Mouse (Mus musculus): Measurements from ENCODE around the gene Mrgprb5. TPM values are rescaled to one million over a fixed set of nuclear protein-coding genes. Genes with fewer than 3 reads are reported as not detected.
"Not testable (repeated sequence)": the region's sequence is repeated elsewhere in the genome, so short reads cannot be mapped to it uniquely, and the experiment has no call there.

Mrgprb5 gene
- polyA plus RNA-seq, 1 experiment from 2014 or later = not detected

GRCm38 (mm10) chr7:48132247-48132646, 36.6 kb downstream of the Mrgprb5 start:
- WGBS = under 1% methylated on average over 3 of the region's 7 CpGs
- H3K4me1 ChIP-seq (replicated peaks; ENCODE audit: control insufficient read depth, insufficient read depth, low read length); H3K36me3 ChIP-seq (ENCODE audit: control insufficient read depth, insufficient read depth); H3K27ac ChIP-seq (ENCODE audit: low read depth, low read length); H3K9me3 ChIP-seq (ENCODE audit: control insufficient read depth); H3K27me3 ChIP-seq (replicated peaks; ENCODE audit: control insufficient read depth, insufficient read depth, low read length); ATAC-seq; H3K9ac ChIP-seq (ENCODE audit: low read depth, low read length): not testable (repeated sequence)
- peak; percentile 58 for TF ChIP-seq CTCF (IDR thresholded peaks at IDR 0.05; ENCODE audit: low read depth)
- peak overlapping the region; percentile 70 for H3K4me2 ChIP-seq (replicated peaks; ENCODE audit: low read depth)
- H3K4me3 ChIP-seq (ENCODE audit: low read depth, low read length) = peak overlapping the region; percentile 38

- WGBS = 2% methylated on average over 11 of the region's 14 CpGs
- H3K27me3 ChIP-seq (replicated peaks; ENCODE audit: control insufficient read depth, insufficient read depth, low read length); ATAC-seq: not testable (repeated sequence)
Measured at GRCm38 (mm10) chr7:48131820-48132219, 37.0 kb downstream of the Mrgprb5 start.

DNA sequence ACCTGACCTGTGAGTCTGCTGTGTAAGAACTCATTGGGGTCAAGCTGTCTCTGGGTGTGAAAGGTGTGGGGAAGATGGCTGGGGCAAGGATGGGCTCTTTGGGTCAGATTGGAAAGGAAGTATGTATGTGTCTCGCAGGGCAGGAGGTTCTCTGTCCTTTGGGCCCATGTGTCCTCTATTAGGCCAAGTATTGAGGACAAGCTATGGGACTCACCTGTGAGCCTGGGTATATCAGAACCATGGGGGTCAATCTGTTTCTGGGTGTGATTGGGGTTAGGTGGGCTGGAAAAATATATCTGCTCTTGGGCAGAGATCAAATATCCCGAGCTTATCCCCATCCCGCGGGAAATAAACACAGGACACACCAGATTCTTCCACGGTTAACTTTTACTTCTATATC, 45.0 kb downstream of the Mrgprb5 start:
- H3K9ac ChIP-seq (ENCODE audit: low read depth, low read length) = no peak overlapping the region
- no peaks in the 10 kb centered on the region for H3K27me3 ChIP-seq (replicated peaks; ENCODE audit: control insufficient read depth, insufficient read depth, low read length)
- H3K4me2 ChIP-seq (replicated peaks; ENCODE audit: low read depth) = no peak overlapping the region
- H3K27ac ChIP-seq (ENCODE audit: low read depth, low read length) = no peak overlapping the region
- no peaks in the 10 kb centered on the region for H3K4me1 ChIP-seq (replicated peaks; ENCODE audit: control insufficient read depth, insufficient read depth, low read length)
- H3K36me3 ChIP-seq (ENCODE audit: control insufficient read depth, insufficient read depth) = no peaks in the 10 kb centered on the region
- TF ChIP-seq CTCF (IDR thresholded peaks at IDR 0.05; ENCODE audit: low read depth) = no peak
- no peak for ATAC-seq
- no peak overlapping the region for H3K4me3 ChIP-seq (ENCODE audit: low read depth, low read length)
- H3K9me3 ChIP-seq (ENCODE audit: control insufficient read depth) = no peaks in the 10 kb centered on the region
- WGBS = 75% methylated on average over 5 of the region's 5 CpGs

More at GRCm38 (mm10) chr7:48131820-48132219, 37.0 kb downstream of the Mrgprb5 start:
- not testable (repeated sequence) for H3K36me3 ChIP-seq (ENCODE audit: control insufficient read depth, insufficient read depth); H3K27ac ChIP-seq (ENCODE audit: low read depth, low read length); H3K9me3 ChIP-seq (ENCODE audit: control insufficient read depth); H3K4me1 ChIP-seq (replicated peaks; ENCODE audit: control insufficient read depth, insufficient read depth, low read length)
- peak overlapping the region; percentile 31; the same call in 1 of the 2 replicates for H3K9ac ChIP-seq (ENCODE audit: low read depth, low read length)
- H3K4me3 ChIP-seq (ENCODE audit: low read depth, low read length) = peak overlapping the region; percentile 38
- H3K4me2 ChIP-seq (replicated peaks; ENCODE audit: low read depth) = peak overlapping the region; percentile 70

Other genes starting within 250 kb of the Mrgprb5 start
- not detected in 2 replicates for gene Mrgpra4, start 186.9 kb downstream of the Mrgprb5 start, polyA plus RNA-seq (2015; fragmentation: Nextera tagmentation; extraction: Ambion mirVana)
- gene Mrgprx1, start 141.4 kb downstream of the Mrgprb5 start, polyA plus RNA-seq (2015; fragmentation: Nextera tagmentation; extraction: Ambion mirVana) = not detected in 2 replicates
- gene Mrgprb4, start 30.3 kb upstream of the Mrgprb5 start, polyA plus RNA-seq (2015; fragmentation: Nextera tagmentation; extraction: Ambion mirVana) = not detected in 2 replicates
- not detected in 2 replicates for gene Mrgprb8, start 219.5 kb upstream of the Mrgprb5 start, polyA plus RNA-seq (2015; fragmentation: Nextera tagmentation; extraction: Ambion mirVana)

All from intestine, postnatal 0 days (tissue).